Mouse (Mus musculus) midbrain, embryonic 16.5 days (tissue): ENCODE results near the gene Cep290. TPM values are rescaled to one million over a fixed set of nuclear protein-coding genes. Genes with fewer than 3 reads are reported as not detected.
"Not testable (repeated sequence)": the region's sequence is repeated elsewhere in the genome, so short reads cannot be mapped to it uniquely, and the experiment has no call there.

Source experiments
- ATAC-seq: fragments of 200-750 bp; cut with Nextera tagmentation; 2 replicates; pipeline ENCODE4 v1.8.0; 2017; ENCODE audit warnings: moderate TSS enrichment
- H3K27ac ChIP-seq: fragments of 300-500 bp; sonication (generic); 2 replicates; pipeline ENCODE4 v1.5.1; 2014; ENCODE audit warnings: mild to moderate bottlenecking, low read length, mixed read lengths
- H3K27me3 ChIP-seq: fragments of 300-500 bp; sonication (generic); 2 replicates; pipeline ENCODE4 v1.6.1; 2014; ENCODE audit warnings: low read depth, low read length, mixed read lengths; ENCODE audit not compliant: control insufficient read depth, insufficient read depth
- H3K36me3 ChIP-seq: fragments of 300-500 bp; sonication (generic); 2 replicates; pipeline ENCODE4 v1.6.1; 2014; ENCODE audit warnings: mild to moderate bottlenecking, low read length, moderate library complexity, mixed read lengths; ENCODE audit not compliant: control insufficient read depth, insufficient read depth
- H3K4me1 ChIP-seq: fragments of 300-500 bp; sonication (generic); 2 replicates; pipeline ENCODE4 v1.6.1; 2014; ENCODE audit warnings: mild to moderate bottlenecking, low read length, mixed read lengths; ENCODE audit not compliant: control insufficient read depth, insufficient read depth
- H3K4me2 ChIP-seq: fragments of 300-500 bp; sonication (generic); 2 replicates; pipeline ENCODE4 v1.6.1; 2014; ENCODE audit warnings: mild to moderate bottlenecking, low read length, mixed read lengths
- H3K4me3 ChIP-seq: fragments of 300-500 bp; sonication (generic); 2 replicates; pipeline ENCODE4 v1.5.1; 2014; ENCODE audit warnings: low read depth, mild to moderate bottlenecking, low read length, moderate library complexity, mixed read lengths
- H3K9ac ChIP-seq: fragments of 300-500 bp; sonication (generic); 2 replicates; pipeline ENCODE4 v1.6.1; 2014; ENCODE audit warnings: low read depth, low read length, mixed read lengths
- H3K9me3 ChIP-seq: fragments of 300-500 bp; sonication (generic); replicated peaks from 2 replicates; pipeline ENCODE4 v1.6.1; 2014; ENCODE audit warnings: mild to moderate bottlenecking, low read length, mixed read lengths; ENCODE audit not compliant: control insufficient read depth, poor library complexity, severe bottlenecking
- WGBS: fragments of 180-500 bp; shearing (Covaris S2); extraction: QIAGEN DNeasy Blood & Tissue Kit; methylation state at CpG from one replicate; pipeline ENCODE4 v1.1.7; 2014; 5-methylcytosine and 5-hydroxymethylcytosine counted together
- polyA plus RNA-seq: library from polyadenylated mRNA; unstranded; fragments of >200 nt; fragmentation: Nextera tagmentation; extraction: Ambion mirVana; gene quantifications from 2 replicates; pipeline ENCODE4 v1.2.1, GENCODE M21; 2015

The Cep290 gene
- polyA plus RNA-seq, 1 experiment from 2014 or later: 6.4 TPM

- no peaks in the 10 kb centered on the region for H3K27me3 ChIP-seq
- no peaks in the 10 kb centered on the region for H3K9me3 ChIP-seq
- no peak for ATAC-seq
- H3K36me3 ChIP-seq: no peaks in the 10 kb centered on the region; the same call in 1 of the 2 replicates
- no peaks in the 10 kb centered on the region for H3K4me1 ChIP-seq
- no peak overlapping the region for H3K4me3 ChIP-seq
- no peak overlapping the region for H3K9ac ChIP-seq
- no peak overlapping the region for H3K4me2 ChIP-seq
- WGBS: 94% methylated on average over 4 of the region's 4 CpGs
- no peak overlapping the region for H3K27ac ChIP-seq
Measured at GRCm38 (mm10) chr10:100521617-100522016, 34.3 kb downstream of the Cep290 start.

- Histone ChIP-seq H3K4me1 (no peaks in the 10 kb centered on the region), H3K27me3 (no peaks in the 10 kb centered on the region), H3K4me3 (no peak overlapping the region), H3K36me3 (no peaks in the 10 kb centered on the region; the same call in 1 of the 2 replicates), H3K4me2 (no peak overlapping the region), H3K9me3 (no peaks in the 10 kb centered on the region), H3K27ac (no peak overlapping the region), H3K9ac (no peak overlapping the region)
- no peak for ATAC-seq
- 85% methylated on average over 9 of the region's 9 CpGs for WGBS
Measured at GRCm38 (mm10) chr10:100522330-100522729, 35.0 kb downstream of the Cep290 start.

GRCm38 (mm10) chr10:100524499-100525390, 37.4 kb downstream of the Cep290 start:
- WGBS: 95% methylated on average over 9 of the region's 9 CpGs
- no peak overlapping the region for H3K4me3 ChIP-seq
- no peak for ATAC-seq
- H3K4me1 ChIP-seq: no peaks in the 10 kb centered on the region
- no peak overlapping the region for H3K9ac ChIP-seq
- H3K36me3 ChIP-seq: no peaks in the 10 kb centered on the region; the same call in 1 of the 2 replicates
- no peaks in the 10 kb centered on the region for H3K27me3 ChIP-seq
- no peaks in the 10 kb centered on the region for H3K9me3 ChIP-seq
- H3K27ac ChIP-seq: no peak overlapping the region
- H3K4me2 ChIP-seq: no peak overlapping the region

- ATAC-seq: no peak
- Histone ChIP-seq H3K4me2 (no peak overlapping the region), H3K4me3 (no peak overlapping the region), H3K4me1 (no peaks in the 10 kb centered on the region; the same call in 1 of the 2 replicates), H3K27ac (no peak overlapping the region), H3K27me3 (no peaks in the 10 kb centered on the region), H3K9ac (no peak overlapping the region), H3K36me3 (peaks cover 11% of the 10 kb centered on the region), H3K9me3 (no peaks in the 10 kb centered on the region)
- WGBS: 70% methylated on average over 3 of the region's 3 CpGs
Measured at GRCm38 (mm10) chr10:100556566-100557175, 69.3 kb downstream of the Cep290 start.

- not testable (repeated sequence) for H3K27ac ChIP-seq, H3K4me2 ChIP-seq, ATAC-seq, H3K4me1 ChIP-seq, H3K27me3 ChIP-seq, H3K9me3 ChIP-seq, H3K4me3 ChIP-seq, H3K9ac ChIP-seq
- 98% methylated on average over 3 of the region's 3 CpGs for WGBS
- peaks cover 13% of the 10 kb centered on the region; the same call in 1 of the 2 replicates for H3K36me3 ChIP-seq
Measured at GRCm38 (mm10) chr10:100560194-100560883, 73.0 kb downstream of the Cep290 start.

- Histone ChIP-seq H3K27ac (no peak overlapping the region), H3K4me3 (no peak overlapping the region), H3K27me3 (no peaks in the 10 kb centered on the region), H3K4me1 (no peaks in the 10 kb centered on the region), H3K36me3 (peaks cover 9% of the 10 kb centered on the region; the same call in 1 of the 2 replicates), H3K9ac (no peak overlapping the region), H3K9me3 (no peaks in the 10 kb centered on the region), H3K4me2 (no peak overlapping the region)
- WGBS: 92% methylated on average over 3 of the region's 3 CpGs
- no peak for ATAC-seq
Measured at GRCm38 (mm10) chr10:100564112-100564511, 76.8 kb downstream of the Cep290 start.

- 97% methylated on average over 3 of the region's 3 CpGs for WGBS
- ATAC-seq: no peak
Measured at GRCm38 (mm10) chr10:100571707-100572106, 84.3 kb downstream of the Cep290 start.

GRCm38 (mm10) chr10:100574505-100575149, 87.3 kb downstream of the Cep290 start:
- 94% methylated on average over 7 of the region's 7 CpGs for WGBS
- H3K4me2 ChIP-seq: no peak overlapping the region
- no peak overlapping the region for H3K27ac ChIP-seq
- H3K36me3 ChIP-seq: peaks cover 19% of the 10 kb centered on the region
- H3K9ac ChIP-seq: no peak overlapping the region
- no peaks in the 10 kb centered on the region for H3K9me3 ChIP-seq
- no peaks in the 10 kb centered on the region for H3K27me3 ChIP-seq
- H3K4me3 ChIP-seq: no peak overlapping the region
- H3K4me1 ChIP-seq: no peaks in the 10 kb centered on the region
- ATAC-seq: no peak

More at GRCm38 (mm10) chr10:100571707-100572106, 84.3 kb downstream of the Cep290 start:
- no peaks in the 10 kb centered on the region for H3K9me3 ChIP-seq
- no peak overlapping the region for H3K27ac ChIP-seq
- no peak overlapping the region for H3K4me2 ChIP-seq
- H3K36me3 ChIP-seq: peaks cover 10% of the 10 kb centered on the region
- H3K9ac ChIP-seq: no peak overlapping the region
- H3K4me1 ChIP-seq: no peaks in the 10 kb centered on the region
- no peak overlapping the region for H3K4me3 ChIP-seq
- H3K27me3 ChIP-seq: no peaks in the 10 kb centered on the region
